Comparison of ENCODE assay signal across 8 mouse cellular contexts in the genomic region with DNA sequence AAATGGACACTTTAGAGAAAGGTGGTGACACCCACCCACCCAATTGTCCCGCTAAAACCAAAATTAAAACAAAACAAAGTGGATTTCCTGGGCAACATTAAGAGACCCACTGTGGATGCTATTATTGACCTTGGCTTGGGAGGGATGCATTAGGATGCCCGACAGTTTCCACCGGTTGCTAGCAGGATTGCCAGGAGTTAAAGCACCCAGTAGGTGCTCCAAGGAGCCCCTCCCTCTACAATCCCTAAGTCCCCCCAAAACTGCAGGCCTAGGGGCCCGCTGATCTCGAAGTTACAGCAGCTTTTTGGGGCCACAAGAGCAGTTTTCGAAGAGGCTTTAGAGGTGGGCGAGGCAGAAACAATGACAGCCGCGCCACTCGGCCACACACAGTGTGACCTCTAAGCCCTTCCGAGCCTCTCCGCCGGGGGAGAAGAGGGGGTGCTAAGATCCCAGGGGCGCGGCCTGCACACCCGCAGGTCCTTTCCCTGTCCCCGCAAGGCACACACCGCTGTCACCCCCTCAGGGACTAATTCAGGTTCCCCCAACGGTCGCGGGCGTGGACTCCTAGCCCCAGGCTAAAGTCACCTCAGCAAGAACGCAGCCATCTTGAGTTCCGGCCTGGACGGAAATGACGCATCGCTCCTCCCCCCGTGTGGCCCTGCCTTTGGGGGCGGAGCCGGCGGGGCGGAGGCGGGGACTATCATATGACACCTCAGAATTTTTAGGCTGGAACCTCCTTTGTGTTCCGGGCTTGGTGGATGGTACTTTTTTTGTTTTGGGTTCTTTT. TPM values are rescaled to one million over a fixed set of nuclear protein-coding genes. Genes with fewer than 3 reads are reported as not detected.
DNase-seq lines count a peak whose midpoint lies in the region; ATAC-seq lines count a peak whose summit lies in the region.

A gene (minus strand): TSS at position 630 of the 787 bp plus-strand sequence.
A gene (plus strand): TSS at position 738 of the 787 bp plus-strand sequence.

- peak; percentile 99 for ATAC-seq in erythroblast, adult 5-6 weeks (replicated peaks; ENCODE audit: low FRiP score, poor library complexity, severe bottlenecking)
- ATAC-seq in kidney, embryonic 15.5 days (replicated peaks; ENCODE audit: low FRiP score): peak; percentile 95
- ATAC-seq in monocyte, adult 5-6 weeks (replicated peaks; ENCODE audit: insufficient number of reproducible peaks, low FRiP score, low TSS enrichment, poor library complexity, severe bottlenecking): peak; percentile 97

- H3K9me3 ChIP-seq in heart, embryonic 10.5 days: no peaks in the 10 kb centered on the region
- H3K9me3 ChIP-seq in kidney, embryonic 15.5 days (replicated peaks): no peaks in the 10 kb centered on the region

- WGBS in heart, embryonic 10.5 days: under 1% methylated on average over 34 of the region's 34 CpGs
- 1% methylated on average over 34 of the region's 34 CpGs for WGBS in kidney, embryonic 15.5 days

- peaks cover 8% of the 10 kb centered on the region; the same call in 1 of the 2 replicates for H3K27me3 ChIP-seq in heart, embryonic 10.5 days (ENCODE audit: insufficient read depth, poor library complexity, severe bottlenecking)
- 0 out of 2 replicates have a peak, but pooled peaks cover 2% of the 10 kb centered on the region for H3K27me3 ChIP-seq in kidney, embryonic 15.5 days

- peak within 1 kb of the TSS; percentile 96 for H3K27ac ChIP-seq in heart, embryonic 10.5 days
- peak within 1 kb of the TSS; percentile 89 for H3K27ac ChIP-seq in kidney, embryonic 15.5 days

- H3K4me3 ChIP-seq in heart, embryonic 10.5 days: peak within 1 kb of the TSS; percentile 85
- H3K4me3 ChIP-seq in kidney, embryonic 15.5 days (replicated peaks): peak within 1 kb of the TSS; percentile 83

- peak within 1 kb of the TSS; percentile 78 for H3K4me2 ChIP-seq in kidney, embryonic 15.5 days

- peak; percentile 99 for DNase-seq in B cell, adult 2 months
- peak; percentile 97 for DNase-seq in brain, adult 2 months (ENCODE audit: low read depth, low spot score)
- DNase-seq in heart, embryonic 10.5 days (ENCODE audit: low spot score): peak; percentile 98
- peak; percentile 96 for DNase-seq in liver
- DNase-seq in spleen, postnatal 4 days (ENCODE audit: low spot score in 2 of 2): peak; percentile 96 to 98

- H3K36me3 ChIP-seq in heart, embryonic 10.5 days: peaks cover 9% of the 10 kb centered on the region; the same call in 1 of the 2 replicates
- H3K36me3 ChIP-seq in kidney, embryonic 15.5 days: peaks cover 5% of the 10 kb centered on the region; the same call in 1 of the 2 replicates

- peak within 1 kb of the TSS; percentile 89 for H3K9ac ChIP-seq in kidney, embryonic 15.5 days

- peaks cover 17% of the 10 kb centered on the region; the same call in 1 of the 2 replicates for H3K4me1 ChIP-seq in heart, embryonic 10.5 days
- peaks cover 18% of the 10 kb centered on the region for H3K4me1 ChIP-seq in kidney, embryonic 15.5 days

RNA-seq across cellular contexts. Expression of the first gene that starts in this region (rescaled TPM):
- total RNA-seq in erythroblast, adult 5-6 weeks (2015; ENCODE audit: low replicate concordance): 15.6 and 40.3 TPM in 2 replicates
- total RNA-seq in erythroblast, adult 5-6 weeks (2017; ENCODE audit: low replicate concordance): 9.2 and 20.0 TPM in 2 replicates
- polyA plus RNA-seq in heart, embryonic 10.5 days (2016; fragmentation: Nextera tagmentation; extraction: Ambion mirVana): 361 and 463 TPM in 2 replicates
- polyA plus RNA-seq in kidney, embryonic 15.5 days (2015; fragmentation: Nextera tagmentation; extraction: Ambion mirVana): 307 and 309 TPM in 2 replicates
- total RNA-seq in monocyte, adult 5-6 weeks (2017): 15.7 to 38.4 TPM (median 25.1 TPM) in 3 replicates

RNA-seq across cellular contexts. Expression of the second gene that starts in this region (rescaled TPM):
- not detected in 2 replicates for total RNA-seq in erythroblast, adult 5-6 weeks (2015; ENCODE audit: low replicate concordance)
- not detected in 2 replicates for total RNA-seq in erythroblast, adult 5-6 weeks (2017; ENCODE audit: low replicate concordance)
- polyA plus RNA-seq in heart, embryonic 10.5 days (2016; fragmentation: Nextera tagmentation; extraction: Ambion mirVana): 0.06 and 0.14 TPM in 2 replicates
- 0.86 and 0.99 TPM in 2 replicates for polyA plus RNA-seq in kidney, embryonic 15.5 days (2015; fragmentation: Nextera tagmentation; extraction: Ambion mirVana)
- not detected in 3 replicates for total RNA-seq in monocyte, adult 5-6 weeks (2017)

Comparison
In these comparisons a context has a peak if more than half of its experiments do, and no peak if none do; other contexts are left out.
1. Peak in every context shown above with its lines: DNase-seq, ATAC-seq, H3K4me3 ChIP-seq and H3K27ac ChIP-seq.